Mouse (Mus musculus): ENCODE data around the gene Sh2b3. TPM values are rescaled to one million over a fixed set of nuclear protein-coding genes. Genes with fewer than 3 reads are reported as not detected.
"Not testable (repeated sequence)": the region's sequence is repeated elsewhere in the genome, so short reads cannot be mapped to it uniquely, and the experiment has no call there.

Gene Sh2b3
- polyA plus RNA-seq, 1 experiment from 2014 or later, result 7.1 TPM

- Histone ChIP-seq H3K27ac (no peak overlapping the region), H3K4me1 (peaks cover 15% of the 10 kb centered on the region), H3K9me3 (peaks cover 6% of the 10 kb centered on the region; the same call in 1 of the 2 replicates), H3K36me3 (replicated peaks) (peaks cover 32% of the 10 kb centered on the region), H3K27me3 (no peaks in the 10 kb centered on the region), H3K4me2 (no peak overlapping the region), H3K4me3 (replicated peaks) (no peak overlapping the region), H3K9ac (no peak overlapping the region)
- no peak for ATAC-seq (ENCODE audit: low FRiP score)
- WGBS, result 91% methylated on average over 12 of the region's 12 CpGs
Measured at GRCm38 (mm10) chr5:121858427-121858826, 21.0 kb upstream of the Sh2b3 start.

GRCm38 (mm10) chr5:121856740-121857139 is 19.3 kb upstream of the Sh2b3 start:
- H3K4me1 ChIP-seq, result peaks cover 15% of the 10 kb centered on the region
- ATAC-seq (ENCODE audit: low FRiP score), result no peak
- peaks cover 6% of the 10 kb centered on the region; the same call in 1 of the 2 replicates for H3K9me3 ChIP-seq
- no peak overlapping the region for H3K4me2 ChIP-seq
- WGBS, result 89% methylated on average over 11 of the region's 11 CpGs
- no peak overlapping the region for H3K4me3 ChIP-seq (replicated peaks)
- H3K36me3 ChIP-seq (replicated peaks), result peaks cover 49% of the 10 kb centered on the region
- no peak overlapping the region for H3K27ac ChIP-seq
- no peak overlapping the region for H3K9ac ChIP-seq
- no peaks in the 10 kb centered on the region for H3K27me3 ChIP-seq

GRCm38 (mm10) chr5:121854768-121855167 is 17.3 kb upstream of the Sh2b3 start:
- Histone ChIP-seq H3K4me2 (no peak overlapping the region), H3K9me3 (no peaks in the 10 kb centered on the region), H3K4me1 (peaks cover 34% of the 10 kb centered on the region), H3K9ac (no peak overlapping the region), H3K4me3 (replicated peaks) (no peak overlapping the region), H3K27me3 (no peaks in the 10 kb centered on the region), H3K27ac (no peak overlapping the region), H3K36me3 (replicated peaks) (peaks cover 48% of the 10 kb centered on the region)
- no peak for ATAC-seq (ENCODE audit: low FRiP score)
- 60% methylated on average over 10 of the region's 10 CpGs for WGBS

GRCm38 (mm10) chr5:121853368-121854051 is 16.1 kb upstream of the Sh2b3 start:
- Histone ChIP-seq H3K9ac (no peak overlapping the region), H3K36me3 (replicated peaks) (peaks cover 45% of the 10 kb centered on the region), H3K4me2 (no peak overlapping the region), H3K4me1 (peaks cover 38% of the 10 kb centered on the region), H3K4me3 (replicated peaks) (no peak overlapping the region), H3K9me3 (no peaks in the 10 kb centered on the region), H3K27ac (peak overlapping the region; percentile 56; the same call in 1 of the 2 replicates), H3K27me3 (no peaks in the 10 kb centered on the region)
- WGBS, result 89% methylated on average over 9 of the region's 9 CpGs
- no peak for ATAC-seq (ENCODE audit: low FRiP score)

GRCm38 (mm10) chr5:121849478-121850349 is 12.3 kb upstream of the Sh2b3 start:
- H3K27ac ChIP-seq, result no peak overlapping the region
- no peak for ATAC-seq (ENCODE audit: low FRiP score)

GRCm38 (mm10) chr5:121848743-121849142 is 11.3 kb upstream of the Sh2b3 start, which contains the start of gene Pheta1:
Gene Pheta1 (plus strand): TSS chr5:121848984.
- Histone ChIP-seq H3K4me1 (peaks cover 34% of the 10 kb centered on the region), H3K4me2 (peak within 1 kb of the TSS; percentile 69), H3K27ac (peak within 1 kb of the TSS; percentile 73), H3K4me3 (replicated peaks) (peak within 1 kb of the TSS; percentile 92), H3K27me3 (peaks cover 27% of the 10 kb centered on the region), H3K9me3 (no peaks in the 10 kb centered on the region), H3K9ac (peak within 1 kb of the TSS; percentile 80), H3K36me3 (replicated peaks) (peaks cover 29% of the 10 kb centered on the region)
- ATAC-seq (ENCODE audit: low FRiP score), result peak; percentile 94
- WGBS, result under 1% methylated on average over 41 of the region's 42 CpGs

More at GRCm38 (mm10) chr5:121849478-121850349, 12.3 kb upstream of the Sh2b3 start:
- Histone ChIP-seq H3K9ac (peak overlapping the region; percentile 80), H3K36me3 (replicated peaks) (peaks cover 38% of the 10 kb centered on the region), H3K4me1 (peaks cover 44% of the 10 kb centered on the region), H3K4me2 (peak overlapping the region; percentile 69), H3K27me3 (peaks cover 18% of the 10 kb centered on the region), H3K9me3 (no peaks in the 10 kb centered on the region), H3K4me3 (replicated peaks) (peak overlapping the region; percentile 92)
- WGBS, result 44% methylated on average over 20 of the region's 20 CpGs

GRCm38 (mm10) chr5:121848035-121848519 is 10.6 kb upstream of the Sh2b3 start:
- Histone ChIP-seq H3K4me3 (replicated peaks) (peak overlapping the region; percentile 92), H3K27me3 (peaks cover 34% of the 10 kb centered on the region), H3K27ac (peak overlapping the region; percentile 70), H3K4me1 (peaks cover 34% of the 10 kb centered on the region), H3K36me3 (replicated peaks) (peaks cover 22% of the 10 kb centered on the region), H3K9me3 (no peaks in the 10 kb centered on the region), H3K9ac (peak overlapping the region; percentile 80), H3K4me2 (peak overlapping the region; percentile 69)
- under 1% methylated on average over 17 of the region's 17 CpGs for WGBS
- ATAC-seq (ENCODE audit: low FRiP score), result no peak

GRCm38 (mm10) chr5:121847269-121847668 is 9.8 kb upstream of the Sh2b3 start:
- WGBS, result 80% methylated on average over 3 of the region's 3 CpGs
- H3K27ac ChIP-seq; H3K9ac ChIP-seq; H3K4me3 ChIP-seq (replicated peaks); ATAC-seq (ENCODE audit: low FRiP score); H3K4me2 ChIP-seq; H3K9me3 ChIP-seq: not testable (repeated sequence)
- Histone ChIP-seq H3K4me1 (peaks cover 41% of the 10 kb centered on the region), H3K36me3 (replicated peaks) (peaks cover 14% of the 10 kb centered on the region), H3K27me3 (peaks cover 40% of the 10 kb centered on the region)

GRCm38 (mm10) chr5:121846322-121846721 is 8.9 kb upstream of the Sh2b3 start:
- H3K27me3 ChIP-seq, result peaks cover 49% of the 10 kb centered on the region
- no peak overlapping the region for H3K4me2 ChIP-seq
- no peak for ATAC-seq (ENCODE audit: low FRiP score)
- H3K9me3 ChIP-seq, result no peaks in the 10 kb centered on the region
- no peak overlapping the region for H3K4me3 ChIP-seq (replicated peaks)
- 84% methylated on average over 11 of the region's 11 CpGs for WGBS
- H3K36me3 ChIP-seq (replicated peaks), result peaks cover 4% of the 10 kb centered on the region
- no peak overlapping the region for H3K27ac ChIP-seq
- peaks cover 38% of the 10 kb centered on the region for H3K4me1 ChIP-seq
- H3K9ac ChIP-seq, result no peak overlapping the region

GRCm38 (mm10) chr5:121845361-121845760 is 7.9 kb upstream of the Sh2b3 start:
- no peak overlapping the region for H3K4me3 ChIP-seq (replicated peaks)
- H3K9ac ChIP-seq, result no peak overlapping the region; the same call in 1 of the 2 replicates
- H3K27ac ChIP-seq, result no peak overlapping the region
- peaks cover 55% of the 10 kb centered on the region for H3K27me3 ChIP-seq
- H3K4me1 ChIP-seq, result peaks cover 29% of the 10 kb centered on the region
- no peak for ATAC-seq (ENCODE audit: low FRiP score)
- H3K4me2 ChIP-seq, result no peak overlapping the region
- 39% methylated on average over 4 of the region's 4 CpGs for WGBS
- H3K36me3 ChIP-seq (replicated peaks), result no peaks in the 10 kb centered on the region
- H3K9me3 ChIP-seq, result no peaks in the 10 kb centered on the region

GRCm38 (mm10) chr5:121843138-121843905 is 5.9 kb upstream of the Sh2b3 start:
- H3K27ac ChIP-seq, result no peak overlapping the region
- H3K4me1 ChIP-seq, result peaks cover 26% of the 10 kb centered on the region
- WGBS, result 16% methylated on average over 17 of the region's 17 CpGs
- H3K4me2 ChIP-seq, result peak overlapping the region; percentile 84
- no peak for ATAC-seq (ENCODE audit: low FRiP score)
- H3K27me3 ChIP-seq, result peaks cover 72% of the 10 kb centered on the region
- H3K9me3 ChIP-seq, result no peaks in the 10 kb centered on the region
- H3K9ac ChIP-seq, result 0 out of 2 replicates have a peak overlapping the region, but pooled peaks have one; percentile 52
- peak overlapping the region; percentile 45 for H3K4me3 ChIP-seq (replicated peaks)
- no peaks in the 10 kb centered on the region for H3K36me3 ChIP-seq (replicated peaks)

Measured in forebrain, embryonic 12.5 days (tissue).